Mouse (Mus musculus): ENCODE measurements at regions not wholly inside any gene's neighbourhood (a gene's known extent, or its start where the extent isn't known, plus 50 kb on each side); places are given as distances from the start of the nearest gene placed in this dataset.

DNA sequence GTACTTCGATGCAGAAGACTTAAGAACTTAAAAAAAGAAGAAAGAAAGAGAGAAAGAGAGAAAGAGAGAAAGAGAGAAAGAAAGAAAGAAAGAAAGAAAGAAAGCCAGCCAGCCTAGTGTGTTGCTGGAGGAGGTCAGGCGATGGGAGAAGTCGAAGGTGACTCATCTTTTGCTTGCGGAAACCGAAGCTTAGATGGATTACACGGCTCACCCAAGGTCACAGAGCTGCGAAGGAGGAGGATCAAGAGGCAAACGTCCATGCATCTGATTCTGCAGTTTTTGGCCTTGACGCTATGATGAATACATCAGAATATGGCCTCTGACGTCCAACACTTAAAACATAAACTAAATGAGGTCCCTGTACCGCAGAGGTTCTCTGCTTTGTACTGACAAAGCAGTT is 192.4 kb upstream of the Tmem45b start:
- 91% methylated on average over 11 of the region's 11 CpGs for WGBS
- TF ChIP-seq CTCF (IDR thresholded peaks at IDR 0.05; ENCODE audit: borderline replicate concordance, control insufficient read depth, extremely low read depth, insufficient read depth, low read length, poor library complexity) = no peak
- no peak for TF ChIP-seq POLR2A (IDR thresholded peaks at IDR 0.05; ENCODE audit: control insufficient read depth, extremely low read depth, insufficient read depth, low read length, poor library complexity)
- no peak for DNase-seq
- no peaks in the 10 kb centered on the region for H3K36me3 ChIP-seq (ENCODE audit: control insufficient read depth, insufficient read depth, low read length)
- H3K4me1 ChIP-seq (replicated peaks; ENCODE audit: control insufficient read depth, insufficient read depth, low read length) = no peaks in the 10 kb centered on the region
- H3K4me3 ChIP-seq (ENCODE audit: control insufficient read depth, insufficient read depth, low read length) = no peak overlapping the region
- no peak overlapping the region for H3K27ac ChIP-seq (ENCODE audit: control insufficient read depth, insufficient read depth, low read length)
- H3K27me3 ChIP-seq (ENCODE audit: control insufficient read depth, insufficient read depth, low read length) = no peaks in the 10 kb centered on the region

- no peak overlapping the region for H3K27ac ChIP-seq (ENCODE audit: control insufficient read depth, insufficient read depth, low read length)
- 85% methylated on average over 6 of the region's 6 CpGs for WGBS
- no peak overlapping the region for H3K4me3 ChIP-seq (ENCODE audit: control insufficient read depth, insufficient read depth, low read length)
- DNase-seq = no peak
- H3K36me3 ChIP-seq (ENCODE audit: control insufficient read depth, insufficient read depth, low read length) = no peaks in the 10 kb centered on the region
- H3K4me1 ChIP-seq (replicated peaks; ENCODE audit: control insufficient read depth, insufficient read depth, low read length) = no peaks in the 10 kb centered on the region
- no peaks in the 10 kb centered on the region for H3K27me3 ChIP-seq (ENCODE audit: control insufficient read depth, insufficient read depth, low read length)
- TF ChIP-seq POLR2A (IDR thresholded peaks at IDR 0.05; ENCODE audit: control insufficient read depth, extremely low read depth, insufficient read depth, low read length, poor library complexity) (no peak), CTCF (IDR thresholded peaks at IDR 0.05; ENCODE audit: borderline replicate concordance, control insufficient read depth, extremely low read depth, insufficient read depth, low read length, poor library complexity) (no peak)
These were observed 190.5 kb upstream of the Tmem45b start for GRCm38 (mm10) chr9:31654747-31655146.

DNA sequence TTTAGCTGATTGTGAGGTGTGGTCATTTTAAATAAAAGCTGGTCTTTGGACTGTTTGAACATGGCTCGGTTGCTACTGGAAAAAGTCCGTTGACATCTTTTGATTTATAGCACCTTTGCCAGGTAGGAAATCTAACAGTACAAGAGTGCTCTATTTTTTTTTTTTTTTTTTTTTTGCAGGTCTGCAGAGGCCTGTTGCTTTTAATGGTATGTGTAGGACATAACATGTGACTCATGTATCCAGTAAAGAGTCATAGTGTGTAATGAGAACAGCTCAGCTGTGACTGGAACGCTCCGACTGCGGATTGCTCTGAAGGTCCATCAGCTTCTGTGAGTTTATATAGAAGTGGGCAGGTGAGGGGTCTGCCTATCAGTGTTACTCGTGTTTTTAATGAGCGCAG is 190.0 kb upstream of the Tmem45b start:
- no peak for DNase-seq
- Histone ChIP-seq H3K27me3 (ENCODE audit: control insufficient read depth, insufficient read depth, low read length) (no peaks in the 10 kb centered on the region), H3K4me1 (replicated peaks; ENCODE audit: control insufficient read depth, insufficient read depth, low read length) (no peaks in the 10 kb centered on the region), H3K27ac (ENCODE audit: control insufficient read depth, insufficient read depth, low read length) (no peak overlapping the region), H3K4me3 (ENCODE audit: control insufficient read depth, insufficient read depth, low read length) (no peak overlapping the region), H3K36me3 (ENCODE audit: control insufficient read depth, insufficient read depth, low read length) (no peaks in the 10 kb centered on the region)
- TF ChIP-seq POLR2A (IDR thresholded peaks at IDR 0.05; ENCODE audit: control insufficient read depth, extremely low read depth, insufficient read depth, low read length, poor library complexity) (no peak), CTCF (IDR thresholded peaks at IDR 0.05; ENCODE audit: borderline replicate concordance, control insufficient read depth, extremely low read depth, insufficient read depth, low read length, poor library complexity) (no peak)
- 92% methylated on average over 7 of the region's 7 CpGs for WGBS

DNA sequence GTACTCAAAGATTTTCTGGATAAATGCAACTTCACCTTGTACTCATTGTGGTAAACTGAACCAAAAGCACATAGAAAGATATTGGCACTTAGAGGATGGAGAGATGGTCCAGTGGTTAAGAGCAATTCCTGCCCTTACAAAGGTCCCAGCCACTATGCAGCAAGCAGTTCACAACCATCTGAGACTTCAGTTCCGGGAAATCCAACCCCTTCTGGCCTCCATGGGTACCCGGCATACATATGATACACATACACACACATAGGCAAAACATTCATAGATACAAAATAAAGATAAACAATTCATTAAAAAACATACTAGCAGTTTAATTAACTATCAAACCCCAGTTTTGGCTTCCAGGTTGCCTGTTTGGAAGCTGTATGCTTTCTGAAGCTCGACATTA is 189.5 kb upstream of the Tmem45b start:
- no peak for TF ChIP-seq POLR2A (IDR thresholded peaks at IDR 0.05; ENCODE audit: control insufficient read depth, extremely low read depth, insufficient read depth, low read length, poor library complexity)
- no peak for TF ChIP-seq CTCF (IDR thresholded peaks at IDR 0.05; ENCODE audit: borderline replicate concordance, control insufficient read depth, extremely low read depth, insufficient read depth, low read length, poor library complexity)
- WGBS = 89% methylated on average over 3 of the region's 3 CpGs
- Histone ChIP-seq H3K36me3 (ENCODE audit: control insufficient read depth, insufficient read depth, low read length) (no peaks in the 10 kb centered on the region), H3K27me3 (ENCODE audit: control insufficient read depth, insufficient read depth, low read length) (no peaks in the 10 kb centered on the region), H3K4me3 (ENCODE audit: control insufficient read depth, insufficient read depth, low read length) (no peak overlapping the region), H3K4me1 (replicated peaks; ENCODE audit: control insufficient read depth, insufficient read depth, low read length) (no peaks in the 10 kb centered on the region), H3K27ac (ENCODE audit: control insufficient read depth, insufficient read depth, low read length) (no peak overlapping the region)
- no peak for DNase-seq

DNA sequence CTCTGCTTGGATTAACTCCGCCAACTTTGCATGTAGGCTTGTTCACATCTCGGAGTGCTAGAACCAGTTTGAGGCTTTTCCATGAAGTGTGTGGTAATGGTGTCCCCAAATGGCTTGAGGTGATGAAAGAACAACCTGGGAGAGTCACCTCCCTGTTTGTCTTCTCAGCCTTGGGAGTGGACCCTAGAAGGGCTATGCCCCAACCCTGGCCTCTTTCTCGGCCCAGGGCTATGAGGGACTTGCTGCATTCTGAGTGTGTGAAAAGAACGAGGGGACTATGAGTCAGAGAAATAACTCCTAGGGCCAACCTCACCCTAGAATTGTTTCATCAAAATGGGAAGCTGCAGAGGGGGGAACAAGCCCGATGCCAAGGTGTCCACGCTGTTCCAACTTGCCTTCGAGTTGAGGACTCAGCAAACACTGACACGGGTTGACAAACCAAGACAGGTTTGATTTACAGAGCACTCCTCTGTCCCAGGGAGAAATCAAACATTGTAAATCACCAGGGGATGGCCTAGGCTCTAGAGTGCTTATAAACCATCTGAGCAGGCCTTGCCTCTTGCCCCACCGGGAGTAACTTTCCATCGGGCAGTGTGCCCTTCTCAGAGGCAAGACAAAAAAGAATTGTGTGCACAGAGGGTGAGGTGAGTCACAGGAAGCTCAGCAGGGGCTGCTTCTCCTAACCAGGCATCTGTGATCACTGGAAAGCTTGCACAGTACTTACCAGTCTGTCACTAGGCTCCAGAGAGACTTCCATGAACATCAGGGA is 186.3 kb upstream of the Tmem45b start:
- TF ChIP-seq POLR2A (IDR thresholded peaks at IDR 0.05; ENCODE audit: control insufficient read depth, extremely low read depth, insufficient read depth, low read length, poor library complexity) (no peak), CTCF (IDR thresholded peaks at IDR 0.05; ENCODE audit: borderline replicate concordance, control insufficient read depth, extremely low read depth, insufficient read depth, low read length, poor library complexity) (no peak)
- no peaks in the 10 kb centered on the region for H3K27me3 ChIP-seq (ENCODE audit: control insufficient read depth, insufficient read depth, low read length)
- H3K4me3 ChIP-seq (ENCODE audit: control insufficient read depth, insufficient read depth, low read length) = no peak overlapping the region
- WGBS = 82% methylated on average over 10 of the region's 10 CpGs
- H3K36me3 ChIP-seq (ENCODE audit: control insufficient read depth, insufficient read depth, low read length) = no peaks in the 10 kb centered on the region
- no peaks in the 10 kb centered on the region for H3K4me1 ChIP-seq (replicated peaks; ENCODE audit: control insufficient read depth, insufficient read depth, low read length)
- no peak overlapping the region for H3K27ac ChIP-seq (ENCODE audit: control insufficient read depth, insufficient read depth, low read length)
- no peak for DNase-seq

- no peak for DNase-seq
- no peaks in the 10 kb centered on the region for H3K4me1 ChIP-seq (replicated peaks; ENCODE audit: control insufficient read depth, insufficient read depth, low read length)
- H3K27ac ChIP-seq (ENCODE audit: control insufficient read depth, insufficient read depth, low read length) = no peak overlapping the region
- no peaks in the 10 kb centered on the region for H3K27me3 ChIP-seq (ENCODE audit: control insufficient read depth, insufficient read depth, low read length)
- no peak overlapping the region for H3K4me3 ChIP-seq (ENCODE audit: control insufficient read depth, insufficient read depth, low read length)
- no peaks in the 10 kb centered on the region for H3K36me3 ChIP-seq (ENCODE audit: control insufficient read depth, insufficient read depth, low read length)
- no peak for TF ChIP-seq POLR2A (IDR thresholded peaks at IDR 0.05; ENCODE audit: control insufficient read depth, extremely low read depth, insufficient read depth, low read length, poor library complexity)
- TF ChIP-seq CTCF (IDR thresholded peaks at IDR 0.05; ENCODE audit: borderline replicate concordance, control insufficient read depth, extremely low read depth, insufficient read depth, low read length, poor library complexity) = no peak
- 94% methylated on average over 5 of the region's 5 CpGs for WGBS
These were observed 184.8 kb upstream of the Tmem45b start for GRCm38 (mm10) chr9:31649073-31649472.

GRCm38 (mm10) chr9:31648551-31648950 is 184.3 kb upstream of the Tmem45b start:
- no peak for DNase-seq
- Histone ChIP-seq H3K4me3 (ENCODE audit: control insufficient read depth, insufficient read depth, low read length) (no peak overlapping the region), H3K4me1 (replicated peaks; ENCODE audit: control insufficient read depth, insufficient read depth, low read length) (no peaks in the 10 kb centered on the region), H3K36me3 (ENCODE audit: control insufficient read depth, insufficient read depth, low read length) (no peaks in the 10 kb centered on the region), H3K27ac (ENCODE audit: control insufficient read depth, insufficient read depth, low read length) (no peak overlapping the region), H3K27me3 (ENCODE audit: control insufficient read depth, insufficient read depth, low read length) (no peaks in the 10 kb centered on the region)
- TF ChIP-seq POLR2A (IDR thresholded peaks at IDR 0.05; ENCODE audit: control insufficient read depth, extremely low read depth, insufficient read depth, low read length, poor library complexity) = no peak
- no peak for TF ChIP-seq CTCF (IDR thresholded peaks at IDR 0.05; ENCODE audit: borderline replicate concordance, control insufficient read depth, extremely low read depth, insufficient read depth, low read length, poor library complexity)
- WGBS = 91% methylated on average over 9 of the region's 9 CpGs
